Mouse (Mus musculus) kidney, embryonic 15.5 days (tissue): ENCODE measurements around the gene Exoc4. TPM values are rescaled to one million over a fixed set of nuclear protein-coding genes. Genes with fewer than 3 reads are reported as not detected.

Experiments
- ATAC-seq: fragments of 200-750 bp; cut with Nextera tagmentation; replicated peaks from 2 replicates; pipeline ENCODE4 v1.8.0; 2017; ENCODE audit warnings: moderate TSS enrichment; ENCODE audit not compliant: low FRiP score
- H3K27ac ChIP-seq: fragments of 300-500 bp; sonication (generic); 2 replicates; pipeline ENCODE4 v1.5.1; 2015; ENCODE audit warnings: mild to moderate bottlenecking, inconsistent platforms
- H3K27me3 ChIP-seq: fragments of 300-500 bp; sonication (generic); 2 replicates; pipeline ENCODE4 v1.6.1; 2015; ENCODE audit warnings: inconsistent platforms
- H3K36me3 ChIP-seq: fragments of 300-500 bp; sonication (generic); 2 replicates; pipeline ENCODE4 v1.6.1; 2015; ENCODE audit warnings: inconsistent platforms
- H3K4me1 ChIP-seq: fragments of 300-500 bp; sonication (generic); 2 replicates; pipeline ENCODE4 v1.6.1; 2015; ENCODE audit warnings: inconsistent platforms
- H3K4me2 ChIP-seq: fragments of 300-500 bp; sonication (generic); 2 replicates; pipeline ENCODE4 v1.6.1; 2015; ENCODE audit warnings: moderate library complexity, mild to moderate bottlenecking, inconsistent platforms
- H3K4me3 ChIP-seq: fragments of 300-500 bp; sonication (generic); replicated peaks from 2 replicates; pipeline ENCODE4 v1.5.1; 2015; ENCODE audit warnings: mild to moderate bottlenecking, inconsistent platforms
- H3K9ac ChIP-seq: fragments of 300-500 bp; sonication (generic); 2 replicates; pipeline ENCODE4 v1.6.1; 2015; ENCODE audit warnings: mild to moderate bottlenecking, inconsistent platforms
- H3K9me3 ChIP-seq: fragments of 300-500 bp; sonication (generic); replicated peaks from 2 replicates; pipeline ENCODE4 v1.6.1; 2016; ENCODE audit warnings: inconsistent platforms
- WGBS: fragments of 180-500 bp; shearing (Covaris S2); methylation state at CpG from one replicate; pipeline ENCODE4 v1.1.7; 2015; ENCODE audit warnings: mixed read lengths; 5-methylcytosine and 5-hydroxymethylcytosine counted together
- polyA plus RNA-seq: library from polyadenylated mRNA; unstranded; fragments of >200 nt; fragmentation: Nextera tagmentation; extraction: Ambion mirVana; gene quantifications from 2 replicates; pipeline ENCODE4 v1.2.1, GENCODE M21; 2015

The Exoc4 gene
- polyA plus RNA-seq, 1 experiment from 2014 or later = 39.9 TPM

GRCm38 (mm10) chr6:33892142-33892541 lies 643.3 kb downstream of the Exoc4 start:
- ATAC-seq = no peak
- Histone ChIP-seq H3K9me3 (no peaks in the 10 kb centered on the region), H3K4me1 (no peaks in the 10 kb centered on the region), H3K4me2 (no peak overlapping the region), H3K9ac (no peak overlapping the region), H3K27ac (no peak overlapping the region), H3K4me3 (no peak overlapping the region), H3K36me3 (no peaks in the 10 kb centered on the region), H3K27me3 (no peaks in the 10 kb centered on the region)
- 30% methylated on average over 2 of the region's 2 CpGs for WGBS

DNA sequence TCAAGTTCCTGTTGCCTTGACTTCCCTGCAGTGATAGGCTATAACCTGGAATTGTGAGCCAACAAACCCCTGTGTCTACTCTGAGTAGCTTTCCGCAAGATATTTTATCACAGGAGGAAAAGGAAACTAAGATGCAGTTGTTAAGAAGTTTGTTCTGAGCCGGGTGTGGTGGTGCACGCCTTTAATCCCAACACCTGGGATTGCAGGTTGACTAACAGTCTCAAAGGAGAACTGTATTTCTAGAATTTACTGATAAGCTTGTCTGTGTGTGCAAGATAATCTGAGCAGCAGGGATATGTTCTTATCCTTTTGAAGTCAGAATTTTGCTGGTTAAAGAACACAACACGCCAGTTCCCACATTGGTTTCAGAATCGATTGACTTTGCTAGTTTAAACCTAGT lies 651.1 kb downstream of the Exoc4 start:
- Histone ChIP-seq H3K4me2 (no peak overlapping the region), H3K9me3 (no peaks in the 10 kb centered on the region), H3K27ac (no peak overlapping the region), H3K27me3 (no peaks in the 10 kb centered on the region), H3K36me3 (no peaks in the 10 kb centered on the region), H3K4me1 (no peaks in the 10 kb centered on the region), H3K9ac (no peak overlapping the region), H3K4me3 (no peak overlapping the region)
- ATAC-seq = no peak
- 94% methylated on average over 5 of the region's 5 CpGs for WGBS

GRCm38 (mm10) chr6:33900615-33901014 lies 651.7 kb downstream of the Exoc4 start:
- no peak for ATAC-seq
- H3K4me3 ChIP-seq = no peak overlapping the region
- 78% methylated on average over 4 of the region's 4 CpGs for WGBS

GRCm38 (mm10) chr6:33905099-33905498 lies 656.2 kb downstream of the Exoc4 start:
- Histone ChIP-seq H3K9me3 (no peaks in the 10 kb centered on the region), H3K27me3 (no peaks in the 10 kb centered on the region), H3K9ac (no peak overlapping the region), H3K4me2 (no peak overlapping the region), H3K4me1 (no peaks in the 10 kb centered on the region), H3K36me3 (no peaks in the 10 kb centered on the region), H3K4me3 (no peak overlapping the region), H3K27ac (no peak overlapping the region)
- no peak for ATAC-seq
- 81% methylated on average over 1 of the region's 1 CpGs for WGBS

More at GRCm38 (mm10) chr6:33900615-33901014, 651.7 kb downstream of the Exoc4 start:
- H3K9me3 ChIP-seq = no peaks in the 10 kb centered on the region
- H3K27ac ChIP-seq = no peak overlapping the region
- H3K9ac ChIP-seq = no peak overlapping the region
- no peaks in the 10 kb centered on the region for H3K36me3 ChIP-seq
- H3K4me1 ChIP-seq = no peaks in the 10 kb centered on the region
- H3K27me3 ChIP-seq = no peaks in the 10 kb centered on the region
- H3K4me2 ChIP-seq = no peak overlapping the region

DNA sequence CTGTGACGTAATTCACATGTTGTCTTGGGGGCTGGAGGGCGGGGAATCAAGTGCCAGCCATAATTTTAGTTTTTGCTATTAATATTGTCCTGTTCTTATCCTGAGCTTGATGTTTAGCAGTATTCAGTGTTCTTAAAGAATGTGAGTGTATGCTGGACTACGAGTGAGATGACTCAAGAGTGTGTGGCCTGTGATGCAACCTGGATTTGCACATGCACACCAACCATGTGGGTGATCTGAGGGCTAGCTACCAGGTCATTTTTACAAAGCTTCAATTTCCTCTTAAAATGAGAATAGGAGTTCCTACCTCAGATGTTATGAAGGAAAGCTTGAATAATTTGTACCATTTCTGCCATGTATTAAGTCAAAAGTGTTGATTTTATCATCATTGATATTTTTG lies 661.8 kb downstream of the Exoc4 start:
- no peak for ATAC-seq
- Histone ChIP-seq H3K27ac (no peak overlapping the region), H3K36me3 (no peaks in the 10 kb centered on the region), H3K4me2 (no peak overlapping the region), H3K4me1 (no peaks in the 10 kb centered on the region), H3K27me3 (no peaks in the 10 kb centered on the region), H3K9me3 (no peaks in the 10 kb centered on the region), H3K4me3 (no peak overlapping the region), H3K9ac (no peak overlapping the region)
- WGBS = 76% methylated on average over 3 of the region's 3 CpGs

GRCm38 (mm10) chr6:33913072-33913471 lies 664.2 kb downstream of the Exoc4 start:
- no peaks in the 10 kb centered on the region for H3K4me1 ChIP-seq
- no peak overlapping the region for H3K4me2 ChIP-seq
- H3K36me3 ChIP-seq = no peaks in the 10 kb centered on the region
- H3K27me3 ChIP-seq = no peaks in the 10 kb centered on the region
- ATAC-seq = no peak
- no peak overlapping the region for H3K27ac ChIP-seq
- H3K9me3 ChIP-seq = no peaks in the 10 kb centered on the region
- WGBS = 88% methylated on average over 5 of the region's 5 CpGs
- H3K9ac ChIP-seq = no peak overlapping the region
- no peak overlapping the region for H3K4me3 ChIP-seq

GRCm38 (mm10) chr6:33913486-33913885 lies 664.6 kb downstream of the Exoc4 start:
- Histone ChIP-seq H3K36me3 (no peaks in the 10 kb centered on the region), H3K4me3 (no peak overlapping the region), H3K4me1 (no peaks in the 10 kb centered on the region), H3K9me3 (no peaks in the 10 kb centered on the region), H3K27me3 (no peaks in the 10 kb centered on the region), H3K27ac (no peak overlapping the region), H3K9ac (no peak overlapping the region), H3K4me2 (no peak overlapping the region)
- no peak for ATAC-seq
- 88% methylated on average over 8 of the region's 8 CpGs for WGBS

DNA sequence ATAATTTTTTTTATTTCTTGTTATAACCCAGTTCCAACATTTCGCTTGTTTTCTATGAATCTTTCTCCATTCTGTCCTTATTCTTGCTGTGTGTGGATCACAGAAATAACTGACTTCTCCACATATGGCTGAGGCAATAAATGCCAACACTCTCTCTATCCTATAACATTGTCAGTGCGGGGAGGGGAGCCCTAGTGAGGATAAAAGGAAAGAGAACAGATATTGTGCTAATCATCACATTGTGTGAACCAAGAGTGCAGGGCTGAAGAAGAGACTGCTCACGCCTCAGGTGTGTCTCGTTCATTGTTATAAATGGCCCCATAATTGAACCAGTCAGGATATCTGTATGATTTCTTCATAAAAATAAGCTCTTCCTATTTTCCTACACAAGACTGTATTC lies 665.1 kb downstream of the Exoc4 start:
- no peaks in the 10 kb centered on the region for H3K4me1 ChIP-seq
- H3K9me3 ChIP-seq = no peaks in the 10 kb centered on the region
- WGBS = 91% methylated on average over 4 of the region's 4 CpGs
- no peaks in the 10 kb centered on the region for H3K36me3 ChIP-seq
- no peak overlapping the region for H3K4me3 ChIP-seq
- no peaks in the 10 kb centered on the region for H3K27me3 ChIP-seq
- ATAC-seq = no peak
- no peak overlapping the region for H3K9ac ChIP-seq
- no peak overlapping the region for H3K27ac ChIP-seq
- no peak overlapping the region for H3K4me2 ChIP-seq

- no peak for ATAC-seq
- no peaks in the 10 kb centered on the region for H3K27me3 ChIP-seq
- WGBS = 75% methylated on average over 2 of the region's 2 CpGs
Observed at GRCm38 (mm10) chr6:33923571-33923970, 674.7 kb downstream of the Exoc4 start.

GRCm38 (mm10) chr6:33924888-33925287 lies 676.0 kb downstream of the Exoc4 start:
- no peak for ATAC-seq
- 80% methylated on average over 4 of the region's 4 CpGs for WGBS
- H3K4me3 ChIP-seq = no peak overlapping the region
- no peaks in the 10 kb centered on the region for H3K36me3 ChIP-seq
- H3K9me3 ChIP-seq = no peaks in the 10 kb centered on the region
- no peak overlapping the region for H3K27ac ChIP-seq
- H3K9ac ChIP-seq = no peak overlapping the region
- H3K27me3 ChIP-seq = no peaks in the 10 kb centered on the region
- no peak overlapping the region for H3K4me2 ChIP-seq
- H3K4me1 ChIP-seq = peaks cover 6% of the 10 kb centered on the region

More at GRCm38 (mm10) chr6:33923571-33923970, 674.7 kb downstream of the Exoc4 start:
- no peak overlapping the region for H3K9ac ChIP-seq
- H3K9me3 ChIP-seq = no peaks in the 10 kb centered on the region
- H3K4me1 ChIP-seq = no peaks in the 10 kb centered on the region
- no peak overlapping the region for H3K4me3 ChIP-seq
- no peak overlapping the region for H3K27ac ChIP-seq
- no peak overlapping the region for H3K4me2 ChIP-seq
- H3K36me3 ChIP-seq = no peaks in the 10 kb centered on the region

GRCm38 (mm10) chr6:33929342-33930086 lies 680.6 kb downstream of the Exoc4 start:
- Histone ChIP-seq H3K9ac (no peak overlapping the region), H3K4me1 (peaks cover 8% of the 10 kb centered on the region), H3K27me3 (no peaks in the 10 kb centered on the region), H3K9me3 (no peaks in the 10 kb centered on the region), H3K4me3 (no peak overlapping the region), H3K4me2 (no peak overlapping the region), H3K36me3 (no peaks in the 10 kb centered on the region), H3K27ac (no peak overlapping the region)
- ATAC-seq = peak; percentile 86; the same call in 1 of the 2 replicates
- WGBS = 20% methylated on average over 13 of the region's 13 CpGs

GRCm38 (mm10) chr6:33930087-33930945 lies 681.4 kb downstream of the Exoc4 start:
- no peaks in the 10 kb centered on the region for H3K36me3 ChIP-seq
- no peak overlapping the region for H3K9ac ChIP-seq
- H3K27ac ChIP-seq = no peak overlapping the region
- peaks cover 8% of the 10 kb centered on the region for H3K4me1 ChIP-seq
- no peak overlapping the region for H3K4me2 ChIP-seq
- H3K27me3 ChIP-seq = no peaks in the 10 kb centered on the region
- no peak overlapping the region for H3K4me3 ChIP-seq
- ATAC-seq = no peak
- H3K9me3 ChIP-seq = no peaks in the 10 kb centered on the region
- 72% methylated on average over 8 of the region's 8 CpGs for WGBS
